Mouse (Mus musculus) neural tube, embryonic 14.5 days (tissue): ENCODE measurements around the gene Cwc25. TPM values are rescaled to one million over a fixed set of nuclear protein-coding genes. Genes with fewer than 3 reads are reported as not detected.
A peak's percentile ranks its signal among the peaks of the same experiment; 100 is the strongest.
"Not testable (repeated sequence)": the region's sequence is repeated elsewhere in the genome, so short reads cannot be mapped to it uniquely, and the experiment has no call there.

Experiments
- ATAC-seq: fragments of 200-750 bp; cut with Nextera tagmentation; 2 replicates; pipeline ENCODE4 v1.8.0; 2017; ENCODE audit warnings: low read depth, mild to moderate bottlenecking, moderate TSS enrichment, moderate library complexity
- H3K27ac ChIP-seq: fragments of 300-500 bp; sonication (generic); 2 replicates; pipeline ENCODE4 v1.5.1; 2014; ENCODE audit warnings: low read depth, mild to moderate bottlenecking, control low read depth, low read length, moderate library complexity, mixed read lengths
- H3K27me3 ChIP-seq: fragments of 300-500 bp; sonication (generic); 2 replicates; pipeline ENCODE4 v1.6.1; 2014; ENCODE audit warnings: low read length; ENCODE audit not compliant: control insufficient read depth, insufficient read depth
- H3K36me3 ChIP-seq: fragments of 300-500 bp; sonication (generic); 2 replicates; pipeline ENCODE4 v1.6.1; 2014; ENCODE audit warnings: low read length, mixed read lengths; ENCODE audit not compliant: control insufficient read depth, insufficient read depth
- H3K4me1 ChIP-seq: fragments of 300-500 bp; sonication (generic); 2 replicates; pipeline ENCODE4 v1.6.1; 2014; ENCODE audit warnings: low read length; ENCODE audit not compliant: control insufficient read depth, insufficient read depth
- H3K4me2 ChIP-seq: fragments of 300-500 bp; sonication (generic); 2 replicates; pipeline ENCODE4 v1.6.1; 2014; ENCODE audit warnings: mild to moderate bottlenecking, low read depth, low read length, control low read depth
- H3K4me3 ChIP-seq: fragments of 300-500 bp; sonication (generic); 2 replicates; pipeline ENCODE4 v1.5.1; 2014; ENCODE audit warnings: low read depth, low read length, control low read depth, mixed read lengths
- H3K9ac ChIP-seq: fragments of 300-500 bp; sonication (generic); replicated peaks from 2 replicates; pipeline ENCODE4 v1.6.1; 2014; ENCODE audit warnings: low read depth, mild to moderate bottlenecking, control low read depth, low read length, mixed read lengths
- H3K9me3 ChIP-seq: fragments of 300-500 bp; sonication (generic); 2 replicates; pipeline ENCODE4 v1.6.1; 2016; ENCODE audit warnings: low read length; ENCODE audit not compliant: control insufficient read depth
- WGBS: fragments of 180-500 bp; shearing (Covaris S2); extraction: QIAGEN DNeasy Blood & Tissue Kit; methylation state at CpG from one replicate; pipeline ENCODE4 v1.1.7; 2014; 5-methylcytosine and 5-hydroxymethylcytosine counted together
- polyA plus RNA-seq: library from polyadenylated mRNA; unstranded; fragments of >200 nt; fragmentation: Nextera tagmentation; extraction: Ambion mirVana; gene quantifications from 2 replicates; pipeline ENCODE4 v1.2.1, GENCODE M21; 2014

Cwc25 gene
- polyA plus RNA-seq, 1 experiment from 2014 or later = 13.8 TPM

- no peak for ATAC-seq
- no peaks in the 10 kb centered on the region for H3K9me3 ChIP-seq
- peak overlapping the region; percentile 92; the same call in 1 of the 2 replicates for H3K4me2 ChIP-seq
- peak overlapping the region; percentile 59; the same call in 1 of the 2 replicates for H3K4me3 ChIP-seq
- H3K9ac ChIP-seq = peak overlapping the region; percentile 80; the same call in 1 of the 2 replicates
- peaks cover 13% of the 10 kb centered on the region; the same call in 1 of the 2 replicates for H3K36me3 ChIP-seq
- no peak overlapping the region for H3K27ac ChIP-seq
- H3K4me1 ChIP-seq = peaks cover 17% of the 10 kb centered on the region
- H3K27me3 ChIP-seq = peaks cover 3% of the 10 kb centered on the region; the same call in 1 of the 2 replicates
- WGBS = 91% methylated on average over 9 of the region's 9 CpGs
Measured at GRCm38 (mm10) chr11:97742591-97742990, 23.8 kb downstream of the Cwc25 start.

- ATAC-seq = no peak
- Histone ChIP-seq H3K4me3 (no peak overlapping the region), H3K4me2 (peak overlapping the region; percentile 92; the same call in 1 of the 2 replicates), H3K9ac (no peak overlapping the region), H3K27me3 (peaks cover 3% of the 10 kb centered on the region; the same call in 1 of the 2 replicates), H3K9me3 (no peaks in the 10 kb centered on the region), H3K36me3 (peaks cover 9% of the 10 kb centered on the region; the same call in 1 of the 2 replicates), H3K27ac (no peak overlapping the region), H3K4me1 (peaks cover 17% of the 10 kb centered on the region)
- WGBS = 92% methylated on average over 5 of the region's 5 CpGs
Measured at GRCm38 (mm10) chr11:97742157-97742556, 24.2 kb downstream of the Cwc25 start.

- Histone ChIP-seq H3K27me3 (peaks cover 3% of the 10 kb centered on the region; the same call in 1 of the 2 replicates), H3K4me2 (no peak overlapping the region), H3K4me3 (no peak overlapping the region), H3K4me1 (peaks cover 17% of the 10 kb centered on the region), H3K9ac (no peak overlapping the region), H3K27ac (no peak overlapping the region), H3K36me3 (no peaks in the 10 kb centered on the region), H3K9me3 (no peaks in the 10 kb centered on the region)
- 40% methylated on average over 7 of the region's 7 CpGs for WGBS
- ATAC-seq = no peak
Measured at GRCm38 (mm10) chr11:97740190-97740589, 26.2 kb downstream of the Cwc25 start.

- H3K4me1 ChIP-seq = peaks cover 17% of the 10 kb centered on the region
- H3K9me3 ChIP-seq = no peaks in the 10 kb centered on the region
- H3K4me3 ChIP-seq = no peak overlapping the region
- ATAC-seq = no peak
- H3K9ac ChIP-seq = no peak overlapping the region
- no peak overlapping the region for H3K27ac ChIP-seq
- H3K4me2 ChIP-seq = no peak overlapping the region
- H3K36me3 ChIP-seq = no peaks in the 10 kb centered on the region
- H3K27me3 ChIP-seq = peaks cover 1% of the 10 kb centered on the region; the same call in 1 of the 2 replicates
- 94% methylated on average over 3 of the region's 3 CpGs for WGBS
Measured at GRCm38 (mm10) chr11:97739155-97739554, 27.2 kb downstream of the Cwc25 start.

GRCm38 (mm10) chr11:97738703-97739102 lies 27.7 kb downstream of the Cwc25 start:
- no peak overlapping the region for H3K4me3 ChIP-seq
- no peaks in the 10 kb centered on the region for H3K9me3 ChIP-seq
- no peak overlapping the region for H3K27ac ChIP-seq
- H3K9ac ChIP-seq = no peak overlapping the region
- no peaks in the 10 kb centered on the region for H3K27me3 ChIP-seq
- H3K36me3 ChIP-seq = no peaks in the 10 kb centered on the region
- no peak for ATAC-seq
- no peak overlapping the region for H3K4me2 ChIP-seq
- 62% methylated on average over 6 of the region's 6 CpGs for WGBS
- peaks cover 17% of the 10 kb centered on the region for H3K4me1 ChIP-seq

GRCm38 (mm10) chr11:97737600-97737999 lies 28.8 kb downstream of the Cwc25 start:
- no peaks in the 10 kb centered on the region for H3K9me3 ChIP-seq
- H3K4me3 ChIP-seq = no peak overlapping the region
- no peak for ATAC-seq
- H3K4me2 ChIP-seq = no peak overlapping the region
- H3K9ac ChIP-seq = no peak overlapping the region
- H3K27ac ChIP-seq = no peak overlapping the region
- no peaks in the 10 kb centered on the region for H3K27me3 ChIP-seq
- no peaks in the 10 kb centered on the region for H3K36me3 ChIP-seq
- peaks cover 7% of the 10 kb centered on the region; the same call in 1 of the 2 replicates for H3K4me1 ChIP-seq
- WGBS = 78% methylated on average over 4 of the region's 4 CpGs

- no peak for ATAC-seq
- H3K27me3 ChIP-seq = no peaks in the 10 kb centered on the region
- no peaks in the 10 kb centered on the region for H3K9me3 ChIP-seq
- WGBS = 92% methylated on average over 5 of the region's 5 CpGs
- no peak overlapping the region for H3K27ac ChIP-seq
- H3K4me2 ChIP-seq = no peak overlapping the region
- H3K36me3 ChIP-seq = peaks cover 1% of the 10 kb centered on the region; the same call in 1 of the 2 replicates
- no peaks in the 10 kb centered on the region for H3K4me1 ChIP-seq
- no peak overlapping the region for H3K9ac ChIP-seq
- H3K4me3 ChIP-seq = no peak overlapping the region
Measured at GRCm38 (mm10) chr11:97736645-97737044, 29.7 kb downstream of the Cwc25 start.

- not testable (repeated sequence) for H3K27ac ChIP-seq, ATAC-seq, H3K9ac ChIP-seq, H3K4me1 ChIP-seq, H3K4me3 ChIP-seq, H3K27me3 ChIP-seq, H3K4me2 ChIP-seq, H3K9me3 ChIP-seq
- WGBS = 84% methylated on average over 5 of the region's 5 CpGs
- H3K36me3 ChIP-seq = peaks cover 10% of the 10 kb centered on the region; the same call in 1 of the 2 replicates
Measured at GRCm38 (mm10) chr11:97734810-97735209, 31.5 kb downstream of the Cwc25 start.

GRCm38 (mm10) chr11:97733689-97734088 lies 32.7 kb downstream of the Cwc25 start:
- WGBS = 49% methylated on average over 10 of the region's 10 CpGs
- H3K4me2 ChIP-seq = no peak overlapping the region
- peaks cover 18% of the 10 kb centered on the region; the same call in 1 of the 2 replicates for H3K36me3 ChIP-seq
- no peaks in the 10 kb centered on the region for H3K4me1 ChIP-seq
- ATAC-seq = no peak
- H3K9ac ChIP-seq = no peak overlapping the region
- no peaks in the 10 kb centered on the region for H3K9me3 ChIP-seq
- no peaks in the 10 kb centered on the region for H3K27me3 ChIP-seq
- H3K4me3 ChIP-seq = no peak overlapping the region
- no peak overlapping the region for H3K27ac ChIP-seq
